Mouse (Mus musculus): ENCODE data around the gene Nfix.

The Nfix gene

GRCm38 (mm10) chr8:84654597-84654996, 145.5 kb downstream of the Nfix start:
- CTCF ChIA-PET, result no interaction called here

- CTCF ChIA-PET, result interaction anchor here (0.7 kb wide), 2 partner anchors 41 to 53 kb away, joined by 3 to 5 read pairs; no protein-coding TSS in a partner anchor
Measured at GRCm38 (mm10) chr8:84653092-84653631, 147.0 kb downstream of the Nfix start.

- CTCF ChIA-PET, result no interaction called here
Measured at GRCm38 (mm10) chr8:84650213-84650612, 149.9 kb downstream of the Nfix start.

All from spleen, embryonic (tissue).